Mouse (Mus musculus) testis, postnatal 14 days (tissue): ENCODE measurements around the gene Syce3.
A peak's percentile ranks its signal among the peaks of the same experiment; 100 is the strongest.

ENCODE experiments used
- DNase-seq: peaks from one replicate; pipeline ENCODE4 v3.0.0; 2021; ENCODE audit warnings: low spot score

The Syce3 gene

DNA sequence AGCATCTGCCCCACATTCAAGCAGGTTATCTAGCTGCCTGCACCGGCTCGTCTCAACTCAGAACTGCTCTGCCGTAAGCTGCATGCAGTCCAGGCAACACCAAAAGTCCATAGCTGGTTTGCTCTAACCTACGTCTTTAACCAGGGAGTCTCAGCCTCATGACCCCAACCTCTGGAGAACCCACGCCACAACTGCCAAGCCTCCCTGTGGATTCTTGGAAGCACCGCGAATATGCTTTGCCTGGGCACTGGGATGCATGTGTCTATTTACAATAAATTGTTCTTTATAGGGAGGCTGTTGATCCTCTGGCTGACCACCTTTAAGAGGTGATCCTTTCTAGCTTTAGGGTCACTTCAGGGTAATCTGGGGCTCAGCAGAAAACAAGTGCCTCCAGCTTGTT lies 37.8 kb downstream of the Syce3 start:
- DNase-seq = no peak

DNA sequence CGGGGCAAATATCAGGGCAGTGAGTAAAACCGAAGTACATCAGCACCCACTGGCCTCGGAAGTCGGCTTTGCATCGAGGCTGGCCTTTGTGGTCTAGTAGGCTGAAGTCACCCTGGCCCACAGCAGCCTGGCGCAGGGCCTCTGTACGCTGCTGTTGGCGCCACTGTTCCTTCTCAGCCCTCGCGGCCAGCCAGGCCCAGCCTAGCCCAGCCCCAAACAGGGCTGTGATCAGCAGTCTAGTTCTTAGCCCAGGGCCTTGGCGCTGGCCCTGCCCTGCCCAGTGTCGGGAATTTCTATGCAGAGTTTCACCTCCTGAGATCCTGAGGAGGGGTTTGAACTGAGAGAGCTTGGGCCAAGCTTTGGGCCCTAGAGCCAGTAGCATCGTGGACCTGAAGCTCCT lies 38.2 kb downstream of the Syce3 start:
- DNase-seq = no peak

DNA sequence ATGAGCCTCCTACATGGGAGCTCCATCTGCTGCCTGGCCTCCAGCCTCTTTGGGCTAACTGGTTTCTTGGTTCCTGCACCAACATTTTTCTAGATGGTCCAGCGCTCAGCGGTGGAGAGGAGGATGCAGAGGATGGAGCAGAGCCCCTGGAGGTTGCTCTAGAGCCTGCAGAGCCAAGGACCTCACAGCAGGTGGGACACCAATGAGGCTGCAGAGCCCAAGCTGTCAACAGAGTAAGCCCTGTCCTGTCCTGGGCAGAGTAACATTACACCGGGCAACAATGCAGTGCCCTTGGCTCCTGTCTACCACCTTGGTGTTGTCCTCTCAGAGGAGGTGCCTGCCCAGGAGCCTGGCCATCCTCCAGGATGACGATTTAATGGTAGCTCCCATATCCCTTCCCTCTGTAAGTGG lies 45.2 kb downstream of the Syce3 start:
- no peak for DNase-seq

DNA sequence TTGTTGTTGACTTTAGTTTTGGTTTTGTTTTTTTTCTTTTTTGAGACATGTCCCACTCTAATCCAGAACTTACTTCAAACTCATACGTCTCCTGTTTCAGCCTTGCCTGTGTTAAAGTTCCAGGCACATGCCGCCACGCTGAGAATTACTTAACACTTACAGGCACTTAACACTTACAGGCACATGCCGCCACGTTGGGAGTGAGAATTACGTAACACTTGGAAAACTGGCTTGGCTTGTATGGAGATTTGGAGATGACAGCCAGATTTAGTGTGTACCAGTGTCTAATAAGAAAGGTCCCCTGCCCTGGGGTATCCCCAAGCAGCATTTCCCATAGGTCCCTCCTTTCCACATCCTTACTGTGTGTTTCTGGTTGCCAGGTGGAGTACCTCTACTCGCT lies 47.3 kb downstream of the Syce3 start:
- no peak for DNase-seq

DNA sequence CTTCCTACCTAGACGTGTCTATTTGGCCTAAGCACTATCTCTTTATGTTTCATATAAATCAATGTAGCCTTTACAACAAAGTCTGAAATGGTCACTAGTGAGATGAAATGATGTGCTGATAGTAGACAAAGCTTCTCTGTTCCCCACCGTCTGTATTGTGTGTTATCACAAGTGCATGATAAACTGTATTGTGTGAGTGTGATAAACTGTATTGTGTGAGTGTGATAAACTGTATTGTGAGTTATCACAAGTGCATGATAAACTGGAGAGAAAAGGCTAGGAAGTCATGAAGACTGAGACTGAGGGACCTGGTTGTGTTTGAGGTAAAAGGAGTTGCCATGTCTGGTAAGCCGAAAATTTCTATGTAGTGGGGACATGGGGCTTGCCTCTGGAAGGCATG lies 51.5 kb downstream of the Syce3 start:
- no peak for DNase-seq

DNA sequence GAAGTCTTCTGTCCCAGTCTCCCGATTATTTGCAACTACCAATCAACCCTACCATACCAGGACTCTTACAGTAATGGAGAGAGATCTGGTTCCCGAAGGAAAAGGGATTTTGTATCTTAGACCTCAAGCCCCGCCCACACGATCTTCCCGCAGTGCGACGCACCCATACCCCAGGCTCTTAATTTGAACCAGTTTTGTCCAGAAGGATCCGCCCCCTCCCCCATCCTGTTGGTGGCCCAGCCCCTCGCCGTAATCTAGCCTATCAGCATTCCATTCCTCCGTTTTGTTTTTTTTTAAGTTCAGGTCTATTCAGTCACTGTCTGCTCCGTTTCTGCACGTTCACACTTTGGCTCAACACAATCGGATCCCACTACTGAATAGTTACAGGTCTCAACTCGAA lies 53.9 kb downstream of the Syce3 start:
- peak; percentile 84 for DNase-seq

DNA sequence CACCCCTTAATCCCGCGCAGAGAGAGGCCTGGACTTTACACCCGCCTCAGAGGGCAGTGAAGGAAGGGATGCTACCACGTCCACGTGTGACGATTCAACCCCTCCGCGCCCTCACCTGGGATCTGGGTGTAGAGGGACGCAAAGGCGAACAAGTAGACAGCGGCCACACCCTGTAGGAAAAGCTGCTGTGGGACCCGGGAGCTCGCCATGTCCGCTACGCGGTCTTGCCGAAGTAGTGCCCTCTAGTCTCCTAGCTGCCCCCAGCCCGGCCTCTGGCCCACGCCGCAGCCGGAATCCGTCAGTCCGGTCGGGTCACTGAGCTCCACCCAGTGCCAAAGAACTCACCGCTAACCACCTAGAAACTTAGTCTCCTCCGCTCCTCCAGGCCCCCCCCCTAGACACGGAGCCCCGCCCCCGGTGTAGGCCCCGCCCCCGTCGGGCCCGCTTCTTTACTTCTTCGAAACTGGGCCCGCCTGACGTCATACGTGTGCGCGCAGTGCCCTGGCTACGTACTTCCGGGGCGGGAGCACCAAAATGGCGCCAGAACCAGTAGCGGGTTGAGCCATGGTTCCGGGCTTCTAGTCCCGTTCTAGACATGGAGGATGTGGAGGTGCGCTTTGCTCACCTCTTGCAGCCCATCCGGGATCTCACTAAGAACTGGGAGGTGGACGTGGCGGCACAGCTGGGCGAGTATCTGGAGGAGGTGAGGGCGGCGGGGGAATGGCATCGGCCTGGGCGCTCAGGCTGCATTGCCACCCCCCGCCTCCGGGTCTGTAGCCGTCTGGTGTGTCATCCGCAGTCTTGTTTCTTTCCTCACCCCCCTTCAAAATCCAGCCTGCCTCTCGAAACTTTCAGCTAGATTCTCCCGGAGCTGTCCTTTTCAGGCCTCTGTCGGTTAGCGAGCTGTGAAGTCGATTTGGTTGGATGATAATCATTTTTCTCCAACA lies 54.8 kb downstream of the Syce3 start, which contains the start of the genes Lmf2 and Ncaph2:
Lmf2 (minus strand) TSS at position 419 of the 947 bp plus-strand sequence.
Ncaph2 (plus strand) TSS at position 479 of the 947 bp plus-strand sequence.
- peak; percentile 94 for DNase-seq

DNA sequence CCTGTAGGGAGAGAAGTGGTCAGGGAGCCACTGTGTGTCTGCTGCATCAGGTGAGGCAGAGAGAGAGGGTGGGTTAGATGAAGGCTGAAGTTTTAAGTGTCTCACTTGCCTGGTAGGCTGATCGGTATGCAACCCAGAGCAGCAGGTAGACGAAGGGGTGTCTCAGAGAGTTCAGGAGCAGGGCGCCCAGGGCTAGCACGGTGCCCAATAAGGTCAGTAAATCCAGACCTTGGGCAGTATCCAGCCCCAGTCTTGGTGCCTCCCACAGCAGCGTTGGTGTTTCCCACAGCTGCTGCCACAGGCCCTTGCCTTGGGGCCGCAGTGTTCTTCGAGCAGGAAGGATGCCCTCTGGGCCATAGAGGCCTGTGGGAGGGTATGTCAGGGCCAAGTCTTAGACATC lies 55.8 kb downstream of the Syce3 start:
- no peak for DNase-seq

DNA sequence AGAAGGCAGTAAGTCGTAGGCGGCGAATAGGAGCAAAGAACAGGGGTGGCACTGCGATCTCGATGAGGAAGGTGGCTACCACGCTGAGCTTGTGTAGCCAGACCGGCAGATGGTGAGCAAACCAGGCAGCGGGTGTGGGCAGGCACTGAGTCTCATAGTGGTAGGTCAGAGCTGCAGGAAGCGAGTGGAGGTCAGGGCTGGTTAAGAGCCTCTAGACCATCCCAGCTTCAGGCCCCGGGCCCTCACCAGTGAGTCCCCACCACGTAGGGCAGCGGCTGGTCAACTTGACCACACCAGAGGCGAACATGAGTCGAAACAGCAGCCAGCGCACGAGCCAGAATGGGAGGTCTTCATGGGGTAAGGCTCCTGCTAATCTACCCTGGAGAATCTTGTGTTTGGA lies 56.5 kb downstream of the Syce3 start:
- no peak for DNase-seq

DNA sequence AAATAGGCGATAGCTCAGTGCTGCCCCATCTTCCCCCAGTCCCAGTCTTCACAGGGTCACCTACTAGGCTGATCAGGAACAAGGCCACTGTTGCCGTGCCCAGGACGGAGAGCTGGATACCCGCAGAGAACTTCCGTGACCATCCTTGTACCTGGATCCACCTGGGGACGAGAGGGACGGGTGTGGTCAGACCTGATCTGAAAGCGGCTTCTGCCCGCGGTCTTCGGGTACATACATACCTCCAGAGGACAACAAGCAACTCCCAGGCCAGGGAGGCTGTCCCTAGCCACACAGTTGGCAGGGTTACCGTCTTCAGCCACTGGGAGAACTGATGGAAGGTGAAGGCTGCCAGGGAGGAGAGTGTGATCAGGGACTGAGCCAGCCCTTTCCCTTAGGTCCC lies 57.5 kb downstream of the Syce3 start:
- no peak for DNase-seq

DNA sequence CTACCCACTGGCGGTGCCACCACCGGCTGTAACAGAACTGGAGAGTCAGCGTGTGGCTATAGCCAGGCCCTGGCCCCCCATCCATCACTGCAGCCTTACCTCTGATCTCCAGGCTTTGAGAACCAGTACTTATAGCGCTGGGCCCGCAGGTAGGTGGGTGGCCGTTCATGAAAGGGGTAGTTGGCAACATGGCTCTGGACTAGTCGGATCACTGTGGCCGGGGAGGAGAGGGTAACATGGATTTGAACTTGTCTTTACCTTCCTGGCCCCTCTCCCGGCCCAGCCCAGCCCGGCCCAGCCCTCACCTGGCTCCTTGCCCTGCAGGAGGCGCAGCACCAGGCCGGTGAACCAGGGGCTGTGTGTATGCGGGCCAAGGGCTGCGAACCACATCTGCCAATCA lies 58.2 kb downstream of the Syce3 start:
- DNase-seq = no peak

DNA sequence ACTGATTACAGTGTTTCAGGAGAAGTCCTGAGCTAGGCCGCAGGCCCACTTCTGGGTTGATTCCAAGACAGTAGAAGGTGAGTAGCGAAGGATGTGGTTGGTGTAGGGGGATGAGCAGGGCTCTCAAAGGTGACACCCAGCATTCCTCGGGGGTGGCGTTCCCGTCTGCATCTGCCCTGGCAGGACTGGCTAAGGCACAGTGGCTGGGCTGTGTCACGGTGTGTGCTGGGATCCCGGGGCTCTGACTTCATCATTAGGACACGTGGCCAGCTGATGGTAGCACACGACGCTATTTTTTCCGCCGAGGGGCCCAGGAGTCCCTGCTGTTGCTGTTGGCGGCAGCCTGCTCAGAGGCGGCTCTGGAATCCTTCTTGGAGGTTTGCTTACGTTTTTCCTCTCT lies 59.0 kb downstream of the Syce3 start:
- no peak for DNase-seq

DNA sequence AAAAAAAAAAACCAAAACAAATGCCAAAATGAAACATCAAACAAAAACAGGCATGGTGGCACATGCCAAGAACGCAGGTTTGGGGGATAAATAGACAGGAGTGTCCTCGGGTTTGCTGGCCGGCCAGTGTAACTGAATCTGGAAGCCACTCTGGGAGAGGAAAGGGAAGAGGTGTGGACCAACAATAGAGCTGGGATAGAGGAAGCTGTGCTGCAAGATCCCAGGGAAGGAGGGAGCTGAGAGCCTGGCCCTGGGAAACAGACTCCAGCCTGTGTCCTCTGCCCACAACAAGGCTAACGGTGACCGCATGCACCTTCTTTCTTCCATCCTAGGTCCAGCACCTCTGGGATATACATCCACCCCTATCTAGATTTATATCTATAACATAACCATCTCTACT lies 59.9 kb downstream of the Syce3 start:
- DNase-seq = no peak

DNA sequence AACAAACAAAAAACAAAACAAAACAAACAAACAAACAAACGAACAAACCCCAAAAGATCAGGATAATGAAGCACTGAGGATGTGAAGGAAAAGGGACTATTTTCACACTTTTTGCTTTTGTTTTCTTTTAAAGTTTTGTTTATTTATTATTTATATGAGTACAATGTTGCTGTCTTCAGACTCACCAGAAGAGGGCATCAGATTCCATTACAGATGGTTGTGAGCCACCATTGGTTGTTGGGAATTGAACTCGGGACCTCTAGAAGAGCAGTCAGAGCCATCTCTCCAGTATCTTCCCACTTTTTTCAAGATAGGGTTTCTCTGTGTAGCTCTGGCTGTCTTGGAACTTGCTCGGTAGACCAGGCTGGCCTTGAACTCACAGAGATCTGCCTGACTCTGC lies 67.0 kb downstream of the Syce3 start:
- no peak for DNase-seq

DNA sequence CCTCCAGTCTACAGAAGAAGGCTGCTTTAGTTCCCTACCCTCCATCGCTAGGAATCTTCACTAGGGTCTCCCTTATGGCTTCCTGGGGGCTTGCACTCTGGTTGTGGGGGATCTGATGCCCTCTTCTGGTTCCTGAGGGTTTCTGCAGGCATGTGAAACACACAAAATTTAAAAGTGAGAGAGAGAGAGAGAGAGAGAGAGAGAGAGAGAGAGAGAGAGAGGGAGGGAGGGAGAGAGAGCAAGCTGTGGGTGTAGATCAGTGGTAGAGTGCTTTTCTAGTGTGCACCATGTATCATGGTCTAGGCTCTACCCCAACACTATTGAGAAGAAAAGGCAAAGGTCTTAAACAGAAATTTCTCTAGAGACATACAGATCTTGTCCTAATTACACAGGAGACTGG lies 68.6 kb downstream of the Syce3 start:
- DNase-seq = no peak
